Mouse (Mus musculus): Measurements from ENCODE around the gene Helz2. TPM values are rescaled to one million over a fixed set of nuclear protein-coding genes. Genes with fewer than 3 reads are reported as not detected.
"Not testable (repeated sequence)": the region's sequence is repeated elsewhere in the genome, so short reads cannot be mapped to it uniquely, and the experiment has no call there.

Gene Helz2
- total RNA-seq, 1 experiment from 2014 or later, result 139 TPM

- ATAC-seq (ENCODE audit: extremely low read depth, insufficient number of reproducible peaks, low FRiP score, poor library complexity, severe bottlenecking), result no peak
Observed at GRCm38 (mm10) chr2:181206118-181206517, 35.7 kb downstream of the Helz2 start.

GRCm38 (mm10) chr2:181205678-181206077 lies 36.1 kb downstream of the Helz2 start:
- ATAC-seq (ENCODE audit: extremely low read depth, insufficient number of reproducible peaks, low FRiP score, poor library complexity, severe bottlenecking), result no peak

- no peak for ATAC-seq (ENCODE audit: extremely low read depth, insufficient number of reproducible peaks, low FRiP score, poor library complexity, severe bottlenecking)
Observed at GRCm38 (mm10) chr2:181202886-181203285, 38.9 kb downstream of the Helz2 start.

- ATAC-seq (ENCODE audit: extremely low read depth, insufficient number of reproducible peaks, low FRiP score, poor library complexity, severe bottlenecking), result no peak
Observed at GRCm38 (mm10) chr2:181202422-181202821, 39.4 kb downstream of the Helz2 start, which contains the start of gene Ptk6. Gene Ptk6, minus strand, starts transcription at chr2:181202789.

GRCm38 (mm10) chr2:181201606-181202005 lies 40.2 kb downstream of the Helz2 start:
- ATAC-seq (ENCODE audit: extremely low read depth, insufficient number of reproducible peaks, low FRiP score, poor library complexity, severe bottlenecking), result no peak

GRCm38 (mm10) chr2:181196628-181197300 lies 45.1 kb downstream of the Helz2 start:
- no peak for ATAC-seq (ENCODE audit: extremely low read depth, insufficient number of reproducible peaks, low FRiP score, poor library complexity, severe bottlenecking)

- peak; percentile 51; the same call in 1 of the 2 replicates for ATAC-seq (ENCODE audit: extremely low read depth, insufficient number of reproducible peaks, low FRiP score, poor library complexity, severe bottlenecking)
Observed at GRCm38 (mm10) chr2:181193044-181193443, 48.8 kb downstream of the Helz2 start.

GRCm38 (mm10) chr2:181191936-181192335 lies 49.9 kb downstream of the Helz2 start:
- ATAC-seq (ENCODE audit: extremely low read depth, insufficient number of reproducible peaks, low FRiP score, poor library complexity, severe bottlenecking), result no peak

GRCm38 (mm10) chr2:181191385-181191784 lies 50.4 kb downstream of the Helz2 start:
- ATAC-seq (ENCODE audit: extremely low read depth, insufficient number of reproducible peaks, low FRiP score, poor library complexity, severe bottlenecking), result not testable (repeated sequence)

- no peak for ATAC-seq (ENCODE audit: extremely low read depth, insufficient number of reproducible peaks, low FRiP score, poor library complexity, severe bottlenecking)
Observed at GRCm38 (mm10) chr2:181189321-181189720, 52.5 kb downstream of the Helz2 start.

GRCm38 (mm10) chr2:181188681-181189080 lies 53.1 kb downstream of the Helz2 start:
- ATAC-seq (ENCODE audit: extremely low read depth, insufficient number of reproducible peaks, low FRiP score, poor library complexity, severe bottlenecking), result peak; percentile 50

- ATAC-seq (ENCODE audit: extremely low read depth, insufficient number of reproducible peaks, low FRiP score, poor library complexity, severe bottlenecking), result peak; percentile 78
Observed at GRCm38 (mm10) chr2:181187121-181188000, 54.5 kb downstream of the Helz2 start, which contains the start of gene Ppdpf. Gene Ppdpf, plus strand, starts transcription at chr2:181187247.

- ATAC-seq (ENCODE audit: extremely low read depth, insufficient number of reproducible peaks, low FRiP score, poor library complexity, severe bottlenecking), result peak; percentile 71
Observed at GRCm38 (mm10) chr2:181186635-181187034, 55.2 kb downstream of the Helz2 start.

- no peak for ATAC-seq (ENCODE audit: extremely low read depth, insufficient number of reproducible peaks, low FRiP score, poor library complexity, severe bottlenecking)
Observed at GRCm38 (mm10) chr2:181180898-181181297, 60.9 kb downstream of the Helz2 start.

- ATAC-seq (ENCODE audit: extremely low read depth, insufficient number of reproducible peaks, low FRiP score, poor library complexity, severe bottlenecking), result no peak
Observed at GRCm38 (mm10) chr2:181178471-181178870, 63.4 kb downstream of the Helz2 start.

- no peak for ATAC-seq (ENCODE audit: extremely low read depth, insufficient number of reproducible peaks, low FRiP score, poor library complexity, severe bottlenecking)
Observed at GRCm38 (mm10) chr2:181178015-181178414, 63.8 kb downstream of the Helz2 start.
